Mouse (Mus musculus): ENCODE measurements around the gene Lrp2. TPM values are rescaled to one million over a fixed set of nuclear protein-coding genes. Genes with fewer than 3 reads are reported as not detected.
A peak's percentile ranks its signal among the peaks of the same experiment; 100 is the strongest.
"Not testable (repeated sequence)": the region's sequence is repeated elsewhere in the genome, so short reads cannot be mapped to it uniquely, and the experiment has no call there.

Gene Lrp2
- total RNA-seq, 2 experiments from 2014 or later, result 0.07 TPM

GRCm38 (mm10) chr2:69603726-69604393 is 18.0 kb upstream of the Lrp2 start:
- DNase-seq (ENCODE audit: extremely low spot score in 1 of 2, low spot score in 2 of 2), result no peak
- no peak overlapping the region for H3K27ac ChIP-seq
- no peak overlapping the region for H3K4me3 ChIP-seq
- TF ChIP-seq CTCF (IDR thresholded peaks at IDR 0.05), result no peak
- intact Hi-C loops (cut with DNase I), result no loop called here

- no peak for TF ChIP-seq CTCF (IDR thresholded peaks at IDR 0.05)
- Histone ChIP-seq H3K4me3 (no peak overlapping the region), H3K27ac (no peak overlapping the region)
- no peak for DNase-seq (ENCODE audit: extremely low spot score in 1 of 2, low spot score in 2 of 2)
- intact Hi-C loops (cut with DNase I), result no loop called here
Measured at GRCm38 (mm10) chr2:69593168-69593567, 7.3 kb upstream of the Lrp2 start.

- intact Hi-C loops (cut with DNase I), result no loop called here
- no peak for DNase-seq (ENCODE audit: extremely low spot score in 1 of 2, low spot score in 2 of 2)
- H3K4me3 ChIP-seq, result no peak overlapping the region
- H3K27ac ChIP-seq, result no peak overlapping the region
- TF ChIP-seq CTCF (IDR thresholded peaks at IDR 0.05), result no peak
Measured at GRCm38 (mm10) chr2:69592536-69592935, 6.7 kb upstream of the Lrp2 start.

- intact Hi-C loops (cut with DNase I), result no loop called here
- no peak for DNase-seq (ENCODE audit: extremely low spot score in 1 of 2, low spot score in 2 of 2)
- TF ChIP-seq CTCF (IDR thresholded peaks at IDR 0.05), result no peak
- Histone ChIP-seq H3K4me3 (no peak overlapping the region), H3K27ac (no peak overlapping the region)
Measured at GRCm38 (mm10) chr2:69591966-69592505, 6.2 kb upstream of the Lrp2 start.

GRCm38 (mm10) chr2:69590548-69590947 is 4.7 kb upstream of the Lrp2 start:
- no peak overlapping the region for H3K27ac ChIP-seq
- intact Hi-C loops (cut with DNase I), result no loop called here
- H3K4me3 ChIP-seq, result no peak overlapping the region
- TF ChIP-seq CTCF (IDR thresholded peaks at IDR 0.05), result no peak
- DNase-seq (ENCODE audit: extremely low spot score in 1 of 2, low spot score in 2 of 2), result no peak

- no peak for TF ChIP-seq CTCF (IDR thresholded peaks at IDR 0.05)
Measured at GRCm38 (mm10) chr2:69587896-69588295, 2.0 kb upstream of the Lrp2 start.

GRCm38 (mm10) chr2:69586821-69587728 is 1.2 kb upstream of the Lrp2 start:
- intact Hi-C loops (cut with DNase I), result no loop called here
- TF ChIP-seq CTCF (IDR thresholded peaks at IDR 0.05), result no peak
- H3K27ac ChIP-seq, result no peak overlapping the region
- H3K4me3 ChIP-seq, result peak overlapping the region; percentile 22
- no peak for DNase-seq (ENCODE audit: extremely low spot score in 1 of 2, low spot score in 2 of 2)

More at GRCm38 (mm10) chr2:69587896-69588295, 2.0 kb upstream of the Lrp2 start:
- DNase-seq (ENCODE audit: extremely low spot score in 1 of 2, low spot score in 2 of 2), result no peak
- no peak overlapping the region for H3K4me3 ChIP-seq
- no peak overlapping the region for H3K27ac ChIP-seq
- intact Hi-C loops (cut with DNase I), result no loop called here

- TF ChIP-seq CTCF (IDR thresholded peaks at IDR 0.05), result no peak
- H3K27ac ChIP-seq, result no peak overlapping the region
- peak overlapping the region; percentile 49 for H3K4me3 ChIP-seq
- peak; percentile 10 to 11 for DNase-seq (ENCODE audit: extremely low spot score in 1 of 2, low spot score in 2 of 2)
- intact Hi-C loops (cut with DNase I), result no loop called here
Measured at GRCm38 (mm10) chr2:69585191-69585885, 527 bp downstream of the Lrp2 start.

- Histone ChIP-seq H3K27ac (no peak overlapping the region), H3K4me3 (no peak overlapping the region)
- no peak for TF ChIP-seq CTCF (IDR thresholded peaks at IDR 0.05)
- no peak for DNase-seq (ENCODE audit: extremely low spot score in 1 of 2, low spot score in 2 of 2)
- intact Hi-C loops (cut with DNase I), result no loop called here
Measured at GRCm38 (mm10) chr2:69584117-69584933, 1.5 kb downstream of the Lrp2 start.

- no peak for TF ChIP-seq CTCF (IDR thresholded peaks at IDR 0.05)
- no peak overlapping the region for H3K4me3 ChIP-seq
- intact Hi-C loops (cut with DNase I), result no loop called here
- H3K27ac ChIP-seq, result no peak overlapping the region
- no peak for DNase-seq (ENCODE audit: extremely low spot score in 1 of 2, low spot score in 2 of 2)
Measured at GRCm38 (mm10) chr2:69582861-69583260, 3.0 kb downstream of the Lrp2 start.

GRCm38 (mm10) chr2:69582068-69582467 is 3.8 kb downstream of the Lrp2 start:
- H3K27ac ChIP-seq; intact Hi-C loops (cut with DNase I); H3K4me3 ChIP-seq; DNase-seq (ENCODE audit: extremely low spot score in 1 of 2, low spot score in 2 of 2): not testable (repeated sequence)

Measured in left cerebral cortex, adult 2 months (tissue).